Mouse (Mus musculus): Measurements from ENCODE around the gene Zfp691. TPM values are rescaled to one million over a fixed set of nuclear protein-coding genes. Genes with fewer than 3 reads are reported as not detected.

The Zfp691 gene
- total and polyA plus RNA-seq, 2 experiments: 3.7 to 13.0 TPM

DNA sequence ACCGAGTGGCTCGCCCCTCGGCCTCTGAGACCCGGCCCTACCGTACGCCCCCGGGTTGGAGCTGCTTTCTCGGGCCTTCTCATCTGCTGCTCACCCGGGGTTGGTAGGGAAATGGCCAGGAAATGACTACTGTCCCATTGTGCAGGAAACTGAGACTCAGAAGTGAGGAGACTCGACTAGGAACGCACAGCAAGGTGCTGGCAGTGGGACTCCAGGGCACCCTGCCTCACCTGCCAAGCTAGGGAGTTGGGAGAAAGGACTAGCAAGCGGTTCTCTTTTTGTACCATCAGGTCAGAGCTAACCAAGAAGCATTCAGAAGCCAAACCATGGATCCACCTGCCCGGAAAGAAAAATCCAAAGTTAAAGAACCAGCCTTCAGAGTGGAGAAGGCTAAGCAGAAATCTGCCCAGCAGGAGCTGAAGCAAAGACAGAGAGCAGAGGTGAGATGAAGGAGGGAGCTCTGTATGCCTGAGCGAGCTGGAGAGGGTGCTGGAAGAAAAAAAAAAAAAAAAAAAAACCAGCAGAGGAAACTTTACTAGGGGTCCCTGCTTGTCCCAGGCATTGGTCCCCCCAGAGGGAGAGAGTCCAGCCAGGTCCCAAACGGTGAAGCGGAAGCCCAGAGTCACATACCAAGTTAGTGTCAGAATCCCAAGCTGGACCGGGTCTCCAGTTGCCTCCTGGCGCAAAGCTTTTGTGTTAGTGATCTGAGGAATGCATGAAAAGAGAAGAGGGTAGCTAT is 21.8 kb upstream of the Zfp691 start:
- H3K27ac ChIP-seq (replicated peaks; ENCODE audit: insufficient read depth, low read depth, low read length): no peak overlapping the region
- H3K79me2 ChIP-seq (ENCODE audit: control insufficient read depth, insufficient read depth, low read length): no peaks in the 10 kb centered on the region
- H3K9ac ChIP-seq (ENCODE audit: low read depth, low read length): peak overlapping the region; percentile 95
- DNase-seq (ENCODE audit: extremely low read depth, low read depth, low spot score): peak; percentile 15
- H3K36me3 ChIP-seq (ENCODE audit: control insufficient read depth, insufficient read depth, low read length): no peaks in the 10 kb centered on the region
- no peaks in the 10 kb centered on the region for H3K27me3 ChIP-seq (ENCODE audit: control insufficient read depth, insufficient read depth, low read length)
- peaks cover 5% of the 10 kb centered on the region for H3K4me1 ChIP-seq (ENCODE audit: control insufficient read depth, insufficient read depth, low read length)
- WGBS: 20% methylated on average over 18 of the region's 18 CpGs
- H3K4me3 ChIP-seq (ENCODE audit: insufficient read depth, low read depth, low read length): peak overlapping the region; percentile 99
- TF ChIP-seq POLR2A (IDR thresholded peaks at IDR 0.05; ENCODE audit: extremely low read depth, insufficient read depth, low read length) (no peak), CTCF (IDR thresholded peaks at IDR 0.05; ENCODE audit: low read depth, low read length) (no peak)

GRCm38 (mm10) chr4:119194909-119195581 is 21.1 kb upstream of the Zfp691 start, which contains the start of gene Svbp:
Gene Svbp (plus strand): TSS chr4:119195306.
- WGBS: under 1% methylated on average over 47 of the region's 47 CpGs
- H3K79me2 ChIP-seq (ENCODE audit: control insufficient read depth, insufficient read depth, low read length): no peaks in the 10 kb centered on the region
- DNase-seq (ENCODE audit: extremely low read depth, low read depth, low spot score): peak; percentile 58
- TF ChIP-seq CTCF (IDR thresholded peaks at IDR 0.05; ENCODE audit: low read depth, low read length) (no peak), POLR2A (IDR thresholded peaks at IDR 0.05; ENCODE audit: extremely low read depth, insufficient read depth, low read length) (0 out of 2 replicates have a peak, but pooled peaks have one; percentile 39)
- H3K27ac ChIP-seq (replicated peaks; ENCODE audit: insufficient read depth, low read depth, low read length): no peak within 1 kb of the TSS
- peak within 1 kb of the TSS; percentile 95 for H3K9ac ChIP-seq (ENCODE audit: low read depth, low read length)
- no peaks in the 10 kb centered on the region for H3K27me3 ChIP-seq (ENCODE audit: control insufficient read depth, insufficient read depth, low read length)
- peak within 1 kb of the TSS; percentile 99 for H3K4me3 ChIP-seq (ENCODE audit: insufficient read depth, low read depth, low read length)
- H3K4me1 ChIP-seq (ENCODE audit: control insufficient read depth, insufficient read depth, low read length): peaks cover 5% of the 10 kb centered on the region
- no peaks in the 10 kb centered on the region for H3K36me3 ChIP-seq (ENCODE audit: control insufficient read depth, insufficient read depth, low read length)

DNA sequence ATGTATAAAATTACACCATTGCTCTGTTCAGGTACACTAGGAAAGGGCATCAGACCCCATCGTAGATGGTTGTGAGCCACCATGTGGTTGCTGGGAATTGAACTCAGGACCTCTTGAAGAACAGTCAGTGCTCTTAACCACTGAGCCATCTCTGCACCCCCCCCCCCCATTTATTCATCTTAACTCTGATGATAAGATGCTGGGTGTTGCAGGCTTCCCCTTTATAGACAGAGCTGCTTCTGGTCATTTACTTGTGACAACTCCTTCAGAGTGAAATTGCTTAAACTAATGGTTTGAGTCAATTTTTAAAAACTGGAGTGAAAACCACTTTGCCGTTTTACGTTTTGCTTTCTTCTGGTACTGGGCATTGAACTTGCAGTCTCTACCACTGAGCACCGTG is 18.8 kb upstream of the Zfp691 start:
- no peaks in the 10 kb centered on the region for H3K27me3 ChIP-seq (ENCODE audit: control insufficient read depth, insufficient read depth, low read length)
- H3K9ac ChIP-seq (ENCODE audit: low read depth, low read length): no peak overlapping the region
- WGBS: 93% methylated on average over 4 of the region's 4 CpGs
- no peak overlapping the region for H3K4me3 ChIP-seq (ENCODE audit: insufficient read depth, low read depth, low read length)
- no peak overlapping the region for H3K27ac ChIP-seq (replicated peaks; ENCODE audit: insufficient read depth, low read depth, low read length)
- DNase-seq (ENCODE audit: extremely low read depth, low read depth, low spot score): no peak
- no peak for TF ChIP-seq POLR2A (IDR thresholded peaks at IDR 0.05; ENCODE audit: extremely low read depth, insufficient read depth, low read length)
- no peak for TF ChIP-seq CTCF (IDR thresholded peaks at IDR 0.05; ENCODE audit: low read depth, low read length)
- H3K36me3 ChIP-seq (ENCODE audit: control insufficient read depth, insufficient read depth, low read length): no peaks in the 10 kb centered on the region
- H3K4me1 ChIP-seq (ENCODE audit: control insufficient read depth, insufficient read depth, low read length): peaks cover 5% of the 10 kb centered on the region
- no peaks in the 10 kb centered on the region for H3K79me2 ChIP-seq (ENCODE audit: control insufficient read depth, insufficient read depth, low read length)

- 0 out of 2 replicates have a peak, but pooled peaks cover 4% of the 10 kb centered on the region for H3K27me3 ChIP-seq (ENCODE audit: control insufficient read depth, insufficient read depth, low read length)
- H3K79me2 ChIP-seq (ENCODE audit: control insufficient read depth, insufficient read depth, low read length): no peaks in the 10 kb centered on the region
- TF ChIP-seq CTCF (IDR thresholded peaks at IDR 0.05; ENCODE audit: low read depth, low read length) (no peak), POLR2A (IDR thresholded peaks at IDR 0.05; ENCODE audit: extremely low read depth, insufficient read depth, low read length) (no peak)
- peaks cover 5% of the 10 kb centered on the region for H3K4me1 ChIP-seq (ENCODE audit: control insufficient read depth, insufficient read depth, low read length)
- no peak for DNase-seq (ENCODE audit: extremely low read depth, low read depth, low spot score)
- WGBS: 74% methylated on average over 3 of the region's 3 CpGs
- no peak overlapping the region for H3K27ac ChIP-seq (replicated peaks; ENCODE audit: insufficient read depth, low read depth, low read length)
- H3K36me3 ChIP-seq (ENCODE audit: control insufficient read depth, insufficient read depth, low read length): no peaks in the 10 kb centered on the region
- no peak overlapping the region for H3K9ac ChIP-seq (ENCODE audit: low read depth, low read length)
- H3K4me3 ChIP-seq (ENCODE audit: insufficient read depth, low read depth, low read length): no peak overlapping the region
These were observed 17.3 kb upstream of the Zfp691 start for GRCm38 (mm10) chr4:119191273-119191672.

GRCm38 (mm10) chr4:119190618-119191017 is 16.6 kb upstream of the Zfp691 start:
- Histone ChIP-seq H3K79me2 (ENCODE audit: control insufficient read depth, insufficient read depth, low read length) (no peaks in the 10 kb centered on the region), H3K36me3 (ENCODE audit: control insufficient read depth, insufficient read depth, low read length) (no peaks in the 10 kb centered on the region), H3K27ac (replicated peaks; ENCODE audit: insufficient read depth, low read depth, low read length) (no peak overlapping the region), H3K9ac (ENCODE audit: low read depth, low read length) (no peak overlapping the region), H3K4me3 (ENCODE audit: insufficient read depth, low read depth, low read length) (no peak overlapping the region), H3K27me3 (ENCODE audit: control insufficient read depth, insufficient read depth, low read length) (0 out of 2 replicates have a peak, but pooled peaks cover 4% of the 10 kb centered on the region), H3K4me1 (ENCODE audit: control insufficient read depth, insufficient read depth, low read length) (peaks cover 1% of the 10 kb centered on the region)
- TF ChIP-seq POLR2A (IDR thresholded peaks at IDR 0.05; ENCODE audit: extremely low read depth, insufficient read depth, low read length) (no peak), CTCF (IDR thresholded peaks at IDR 0.05; ENCODE audit: low read depth, low read length) (no peak)
- no peak for DNase-seq (ENCODE audit: extremely low read depth, low read depth, low spot score)
- 87% methylated on average over 8 of the region's 8 CpGs for WGBS
